Mouse (Mus musculus) bone marrow, adult 2 months (tissue): ENCODE results near the gene Wdr78.

Source experiments
- CTCF ChIP-seq: fragments of 200-500 bp; IDR thresholded peaks from 2 replicates; pipeline ENCODE4 v1.5.1; 2011; ENCODE audit warnings: low read length, control low read depth; ENCODE audit not compliant: control insufficient read depth, insufficient read depth
- POLR2A ChIP-seq: fragments of 200-500 bp; IDR thresholded peaks from 2 replicates; pipeline ENCODE4 v1.6.1; 2011; ENCODE audit warnings: low read depth, mild to moderate bottlenecking, control low read depth, low read length, borderline replicate concordance; ENCODE audit not compliant: control insufficient read depth

DNA sequence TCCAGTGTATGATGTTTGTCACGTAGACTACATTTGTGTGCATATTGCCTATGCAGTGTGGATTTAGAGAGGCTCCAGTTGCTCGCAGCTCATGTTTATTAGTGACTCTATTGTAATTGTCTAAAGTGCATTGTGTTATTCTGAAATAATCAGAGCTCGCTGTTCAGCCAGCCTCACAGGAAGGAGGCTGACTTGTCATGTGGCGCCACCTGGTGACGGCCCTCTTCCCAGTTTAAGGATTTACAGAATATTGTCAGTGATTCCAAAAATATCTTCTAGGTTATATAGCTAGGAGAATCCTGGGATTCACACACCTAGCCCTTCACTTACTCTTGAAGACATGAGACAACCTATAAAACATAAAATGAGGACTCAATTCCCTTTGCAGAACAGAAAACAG lies 32.0 kb upstream of the Wdr78 start:
- TF ChIP-seq CTCF (peak; percentile 87), POLR2A (no peak)
